Mouse (Mus musculus): ENCODE data around the gene Arhgap20. TPM values are rescaled to one million over a fixed set of nuclear protein-coding genes. Genes with fewer than 3 reads are reported as not detected.

Arhgap20 gene
- total RNA-seq, 2 experiments from 2014 or later = 26.5 to 40.1 TPM

- DNase-seq = peak; percentile 30
- Histone ChIP-seq H3K4me3 (peak overlapping the region; percentile 96), H3K27ac (peak overlapping the region; percentile 92)
- intact Hi-C loops (cut with DNase I) = loop anchor here (5.0 to 10.0 kb wide), 3 partner anchors 56 to 429 kb away; no protein-coding TSS in a partner anchor
- no peak for TF ChIP-seq CTCF (IDR thresholded peaks at IDR 0.05)
Observed at GRCm38 (mm10) chr9:51766175-51767062, 1.3 kb downstream of the Arhgap20 start.

- DNase-seq = peak; percentile 82
- intact Hi-C loops (cut with DNase I) = no loop called here
Observed at GRCm38 (mm10) chr9:51774201-51774600, 9.1 kb downstream of the Arhgap20 start.

GRCm38 (mm10) chr9:51776459-51776858, 11.3 kb downstream of the Arhgap20 start:
- TF ChIP-seq CTCF (IDR thresholded peaks at IDR 0.05) = no peak
- DNase-seq = peak; percentile 30
- peak overlapping the region; percentile 93 for H3K27ac ChIP-seq
- intact Hi-C loops (cut with DNase I) = no loop called here
- no peak overlapping the region for H3K4me3 ChIP-seq

More at GRCm38 (mm10) chr9:51774201-51774600, 9.1 kb downstream of the Arhgap20 start:
- TF ChIP-seq CTCF (IDR thresholded peaks at IDR 0.05) = no peak
- Histone ChIP-seq H3K4me3 (peak overlapping the region; percentile 36), H3K27ac (peak overlapping the region; percentile 93)

- no peak for DNase-seq
- Histone ChIP-seq H3K4me3 (no peak overlapping the region), H3K27ac (peak overlapping the region; percentile 93)
- TF ChIP-seq CTCF (IDR thresholded peaks at IDR 0.05) = peak; percentile 35
- intact Hi-C loops (cut with DNase I) = no loop called here
Observed at GRCm38 (mm10) chr9:51777180-51777579, 12.0 kb downstream of the Arhgap20 start.

- no peak overlapping the region for H3K4me3 ChIP-seq
- intact Hi-C loops (cut with DNase I) = no loop called here
- TF ChIP-seq CTCF (IDR thresholded peaks at IDR 0.05) = no peak
- no peak overlapping the region for H3K27ac ChIP-seq
- no peak for DNase-seq
Observed at GRCm38 (mm10) chr9:51779232-51779631, 14.1 kb downstream of the Arhgap20 start.

- DNase-seq = no peak
- intact Hi-C loops (cut with DNase I) = no loop called here
- no peak overlapping the region for H3K4me3 ChIP-seq
- TF ChIP-seq CTCF (IDR thresholded peaks at IDR 0.05) = no peak
- H3K27ac ChIP-seq = peak overlapping the region; percentile 50; the same call in 1 of the 2 replicates
Observed at GRCm38 (mm10) chr9:51781092-51781491, 16.0 kb downstream of the Arhgap20 start.

- no peak for TF ChIP-seq CTCF (IDR thresholded peaks at IDR 0.05)
- Histone ChIP-seq H3K27ac (no peak overlapping the region), H3K4me3 (no peak overlapping the region)
- intact Hi-C loops (cut with DNase I) = no loop called here
- DNase-seq = no peak
Observed at GRCm38 (mm10) chr9:51787380-51787779, 22.2 kb downstream of the Arhgap20 start.

- H3K27ac ChIP-seq = no peak overlapping the region
- DNase-seq = no peak
- intact Hi-C loops (cut with DNase I) = no loop called here
Observed at GRCm38 (mm10) chr9:51788466-51788865, 23.3 kb downstream of the Arhgap20 start.

GRCm38 (mm10) chr9:51795206-51795605, 30.1 kb downstream of the Arhgap20 start:
- intact Hi-C loops (cut with DNase I) = no loop called here
- no peak for TF ChIP-seq CTCF (IDR thresholded peaks at IDR 0.05)
- Histone ChIP-seq H3K27ac (peak overlapping the region; percentile 64), H3K4me3 (0 out of 2 replicates have a peak overlapping the region, but pooled peaks have one; percentile 17)
- peak; percentile 78 for DNase-seq

More at GRCm38 (mm10) chr9:51788466-51788865, 23.3 kb downstream of the Arhgap20 start:
- no peak overlapping the region for H3K4me3 ChIP-seq
- TF ChIP-seq CTCF (IDR thresholded peaks at IDR 0.05) = no peak

GRCm38 (mm10) chr9:51798251-51798650, 33.1 kb downstream of the Arhgap20 start:
- H3K27ac ChIP-seq = no peak overlapping the region
- DNase-seq = no peak
- intact Hi-C loops (cut with DNase I) = no loop called here
- TF ChIP-seq CTCF (IDR thresholded peaks at IDR 0.05) = no peak
- no peak overlapping the region for H3K4me3 ChIP-seq

GRCm38 (mm10) chr9:51799156-51799555, 34.0 kb downstream of the Arhgap20 start:
- intact Hi-C loops (cut with DNase I) = no loop called here
- DNase-seq = no peak
- H3K4me3 ChIP-seq = no peak overlapping the region
- TF ChIP-seq CTCF (IDR thresholded peaks at IDR 0.05) = no peak
- H3K27ac ChIP-seq = peak overlapping the region; percentile 13; the same call in 1 of the 2 replicates

- no peak for TF ChIP-seq CTCF (IDR thresholded peaks at IDR 0.05)
- intact Hi-C loops (cut with DNase I) = no loop called here
- H3K4me3 ChIP-seq = no peak overlapping the region
- DNase-seq = no peak
- no peak overlapping the region for H3K27ac ChIP-seq
Observed at GRCm38 (mm10) chr9:51807272-51807671, 42.1 kb downstream of the Arhgap20 start.

- no peak for DNase-seq
- no peak for TF ChIP-seq CTCF (IDR thresholded peaks at IDR 0.05)
- Histone ChIP-seq H3K27ac (no peak overlapping the region), H3K4me3 (no peak overlapping the region)
- intact Hi-C loops (cut with DNase I) = no loop called here
Observed at GRCm38 (mm10) chr9:51812931-51813330, 47.8 kb downstream of the Arhgap20 start.
